Mouse (Mus musculus): ENCODE results near the gene Tor4a. TPM values are rescaled to one million over a fixed set of nuclear protein-coding genes. Genes with fewer than 3 reads are reported as not detected.

Tor4a gene
- 10 to 100 TPM; 11.6 to 19.5 TPM for total RNA-seq (2021)
- long read RNA-seq, experiment 1, partial matches to known transcripts: 0 of 6 reads
- long read RNA-seq, experiment 1, other reads (novel, unspliced or antisense): 2 of 6 reads
- long read RNA-seq, experiment 2, transcript Tor4a-201 (2 exons, 3,255 nt): major isoform, 13 of 29 reads
- long read RNA-seq, experiment 2, partial matches to known transcripts: 0 of 29 reads
- long read RNA-seq, experiment 2, other reads (novel, unspliced or antisense): 16 of 29 reads

GRCm38 (mm10) chr2:25196172-25196954 is at the start of gene Tor4a:
Gene Tor4a (minus strand): TSS chr2:25196886.
- DNase-seq (ENCODE audit: low spot score in 2 of 2): peak; percentile 68 to 71

GRCm38 (mm10) chr2:25244144-25244543 is 47.5 kb upstream of the Tor4a start:
- no peak for DNase-seq (ENCODE audit: low spot score in 2 of 2)

- no peak for DNase-seq (ENCODE audit: low spot score in 2 of 2)
These were observed 46.7 kb upstream of the Tor4a start for GRCm38 (mm10) chr2:25243342-25243741.

- no peak for DNase-seq (ENCODE audit: low spot score in 2 of 2)
These were observed 45.4 kb upstream of the Tor4a start, which contains the start of the genes Rnf208 and Cysrt1 for GRCm38 (mm10) chr2:25242101-25242506. Gene Rnf208 (plus strand): TSS chr2:25242255. Gene Cysrt1 (minus strand): TSS chr2:25242452.

- DNase-seq (ENCODE audit: low spot score in 2 of 2): no peak
These were observed 44.7 kb upstream of the Tor4a start for GRCm38 (mm10) chr2:25241438-25241775.

GRCm38 (mm10) chr2:25240723-25241437 is 44.2 kb upstream of the Tor4a start:
- DNase-seq (ENCODE audit: low spot score in 2 of 2): peak; percentile 61 to 62

GRCm38 (mm10) chr2:25240310-25240709 is 43.6 kb upstream of the Tor4a start:
- no peak for DNase-seq (ENCODE audit: low spot score in 2 of 2)

- no peak for DNase-seq (ENCODE audit: low spot score in 2 of 2)
These were observed 43.1 kb upstream of the Tor4a start for GRCm38 (mm10) chr2:25239766-25240165.

- DNase-seq (ENCODE audit: low spot score in 2 of 2): no peak
These were observed 41.4 kb upstream of the Tor4a start for GRCm38 (mm10) chr2:25238106-25238505.

GRCm38 (mm10) chr2:25237522-25237921 is 40.8 kb upstream of the Tor4a start:
- DNase-seq (ENCODE audit: low spot score in 2 of 2): no peak

- DNase-seq (ENCODE audit: low spot score in 2 of 2): no peak
These were observed 39.9 kb upstream of the Tor4a start, which contains the start of gene Rnf224 for GRCm38 (mm10) chr2:25236614-25237013. Gene Rnf224 (minus strand): TSS chr2:25236787.

GRCm38 (mm10) chr2:25234551-25235220 is 38.0 kb upstream of the Tor4a start:
- no peak for DNase-seq (ENCODE audit: low spot score in 2 of 2)

- DNase-seq (ENCODE audit: low spot score in 2 of 2): no peak
These were observed 37.4 kb upstream of the Tor4a start, which contains the start of gene Slc34a3 for GRCm38 (mm10) chr2:25234050-25234449. Gene Slc34a3 (minus strand): TSS chr2:25234364.

- DNase-seq (ENCODE audit: low spot score in 2 of 2): no peak
These were observed 36.7 kb upstream of the Tor4a start for GRCm38 (mm10) chr2:25233421-25233820.

- DNase-seq (ENCODE audit: low spot score in 2 of 2): no peak
These were observed 34.4 kb upstream of the Tor4a start for GRCm38 (mm10) chr2:25231038-25231437.

- no peak for DNase-seq (ENCODE audit: low spot score in 2 of 2)
These were observed 33.9 kb upstream of the Tor4a start for GRCm38 (mm10) chr2:25230581-25230980.

- DNase-seq (ENCODE audit: low spot score in 2 of 2): no peak
These were observed 32.9 kb upstream of the Tor4a start for GRCm38 (mm10) chr2:25229582-25229981.

- DNase-seq (ENCODE audit: low spot score in 2 of 2): no peak
These were observed 32.4 kb upstream of the Tor4a start for GRCm38 (mm10) chr2:25228995-25229530.

- DNase-seq (ENCODE audit: low spot score in 2 of 2): peak; percentile 78 to 83
These were observed 31.8 kb upstream of the Tor4a start for GRCm38 (mm10) chr2:25228431-25228889.

- DNase-seq (ENCODE audit: low spot score in 2 of 2): no peak
These were observed 30.7 kb upstream of the Tor4a start for GRCm38 (mm10) chr2:25227406-25227805.

GRCm38 (mm10) chr2:25226864-25227263 is 30.2 kb upstream of the Tor4a start:
- no peak for DNase-seq (ENCODE audit: low spot score in 2 of 2)
